ENCODE assay signal across 11 mouse cellular contexts in genomic region chr2:109734666-109735065, GRCm38 (mm10).
A peak's percentile ranks its signal among the peaks of the same experiment; 100 is the strongest.
DNase-seq lines count a peak whose midpoint lies in the region.
"Had no signal": no experiment of that assay in that cellular context is flagged by ENCODE, and none has a peak within 500 bp of the region (broad histone marks: within the 10 kb centered on the region; RNA-seq: fewer than 3 reads in every experiment).

No protein-coding gene starts in this region.

- peak; percentile 79 for DNase-seq in kidney, adult 11 months
- no peak for DNase-seq in kidney, adult 18-20 months
- peak; percentile 75 to 84 for DNase-seq in kidney, adult 8-10 months
- DNase-seq in kidney, postnatal 25 days = peak; percentile 50 to 73
- DNase-seq in yolk sac, embryonic 10.5 days (ENCODE audit: low spot score) = peak; percentile 78
- no peak for DNase-seq in T-cell, adult 2 months (ENCODE audit: low spot score)
- no peak for DNase-seq in lung, postnatal 4 days
- DNase-seq: adrenal gland, postnatal 10 days; cerebellum, adult 18-20 months; lung, postnatal 14 days; thymus, postnatal 36 days had no signal

Comparison
In these comparisons a context has a peak if more than half of its experiments do, and no peak if none do; other contexts are left out.
1. DNase-seq: peak in kidney, adult 11 months (single experiment), kidney, adult 8-10 months (2 of 2), kidney, postnatal 25 days (2 of 2) and yolk sac, embryonic 10.5 days (single experiment); none in kidney, adult 18-20 months (single experiment), T-cell, adult 2 months (single experiment) and lung, postnatal 4 days (0 of 2).